Mouse (Mus musculus) spleen, adult 12 weeks (tissue): Measurements from ENCODE around the gene Zfp142.

Experiments
- DNase-seq: peaks from one replicate; pipeline ENCODE4 v3.0.0; 2022; ENCODE audit warnings: low spot score

Zfp142 gene

GRCm38 (mm10) chr1:74587773-74588445 is at the start of gene Zfp142, which contains the start of gene Bcs1l:
Gene Zfp142 (minus strand): TSS chr1:74588246.
Gene Bcs1l (plus strand): TSS chr1:74588289.
- DNase-seq: peak; percentile 92

- DNase-seq: no peak
Observed at GRCm38 (mm10) chr1:74632734-74633133, 44.7 kb upstream of the Zfp142 start.

- no peak for DNase-seq
Observed at GRCm38 (mm10) chr1:74628001-74628400, 40.0 kb upstream of the Zfp142 start.

- no peak for DNase-seq
Observed at GRCm38 (mm10) chr1:74626076-74626475, 38.0 kb upstream of the Zfp142 start.

GRCm38 (mm10) chr1:74624183-74624582 is 36.1 kb upstream of the Zfp142 start:
- DNase-seq: no peak

GRCm38 (mm10) chr1:74601267-74601962 is 13.4 kb upstream of the Zfp142 start, which contains the start of the genes Rnf25 and Stk36:
Gene Rnf25 (minus strand): TSS chr1:74601397.
Gene Stk36 (plus strand): TSS chr1:74601445.
- peak; percentile 65 for DNase-seq

GRCm38 (mm10) chr1:74600501-74601266 is 12.6 kb upstream of the Zfp142 start:
- no peak for DNase-seq

- no peak for DNase-seq
Observed at GRCm38 (mm10) chr1:74594434-74594833, 6.4 kb upstream of the Zfp142 start.

GRCm38 (mm10) chr1:74587233-74587772 is 743 bp downstream of the Zfp142 start:
- DNase-seq: no peak

- no peak for DNase-seq
Observed at GRCm38 (mm10) chr1:74584616-74585398, 3.2 kb downstream of the Zfp142 start.

GRCm38 (mm10) chr1:74582621-74583020 is 5.4 kb downstream of the Zfp142 start:
- DNase-seq: no peak

- DNase-seq: no peak
Observed at GRCm38 (mm10) chr1:74569739-74570719, 18.0 kb downstream of the Zfp142 start.

- DNase-seq: no peak
Observed at GRCm38 (mm10) chr1:74565834-74566233, 22.2 kb downstream of the Zfp142 start.

- DNase-seq: no peak
Observed at GRCm38 (mm10) chr1:74559061-74559460, 29.0 kb downstream of the Zfp142 start.

GRCm38 (mm10) chr1:74544184-74544583 is 43.9 kb downstream of the Zfp142 start, which contains the start of gene Usp37:
Gene Usp37 (minus strand): TSS chr1:74544284.
- DNase-seq: no peak

- no peak for DNase-seq
Observed at GRCm38 (mm10) chr1:74542451-74542961, 45.5 kb downstream of the Zfp142 start, which contains the start of gene Plcd4. Gene Plcd4 (plus strand): TSS chr1:74542888.

- no peak for DNase-seq
Observed at GRCm38 (mm10) chr1:74538650-74539049, 49.4 kb downstream of the Zfp142 start.

- DNase-seq: no peak
Observed at GRCm38 (mm10) chr1:74528589-74528988, 59.5 kb downstream of the Zfp142 start.

GRCm38 (mm10) chr1:74524746-74525145 is 63.3 kb downstream of the Zfp142 start:
- no peak for DNase-seq

GRCm38 (mm10) chr1:74519875-74520274 is 68.2 kb downstream of the Zfp142 start:
- no peak for DNase-seq
